Mouse (Mus musculus) heart, adult 9 months (tissue): ENCODE data around the gene Oxct1.

Experiments used
- DNase-seq, 2 experiments: peaks; one replicate each; pipeline ENCODE4 v3.0.0; 2022; ENCODE audit warnings: low spot score in 2 of 2

The Oxct1 gene

DNA sequence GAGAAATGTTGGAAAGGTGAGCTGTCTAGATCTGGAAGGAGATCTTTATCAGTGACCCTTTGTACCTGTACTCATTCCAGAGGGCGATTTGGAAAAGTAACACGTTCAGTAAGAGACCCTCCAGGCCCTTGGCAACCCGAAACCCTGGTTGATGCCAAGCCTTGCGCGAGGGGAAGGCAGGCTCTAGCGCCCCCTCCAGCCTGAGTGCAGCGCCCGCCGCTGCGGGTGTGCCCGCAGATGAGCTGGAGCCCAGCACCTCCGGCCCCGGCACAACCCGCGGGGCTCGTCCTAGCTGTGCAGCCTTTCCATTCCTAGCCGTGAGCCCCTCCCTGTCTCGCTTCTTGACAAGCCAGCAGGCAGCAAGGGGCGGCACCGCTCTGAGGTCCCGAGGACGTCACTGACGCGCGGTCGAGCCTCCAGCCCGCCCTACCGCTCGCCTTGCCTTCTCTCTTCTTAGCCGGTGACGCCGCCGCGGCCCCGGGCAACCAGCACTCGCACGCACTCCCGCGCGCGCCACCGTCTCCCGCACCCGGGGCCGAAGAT is at the start of gene Oxct1:
Oxct1 (plus strand) TSS at position 153 of the 543 bp plus-strand sequence.
- DNase-seq: peak; percentile 92

DNA sequence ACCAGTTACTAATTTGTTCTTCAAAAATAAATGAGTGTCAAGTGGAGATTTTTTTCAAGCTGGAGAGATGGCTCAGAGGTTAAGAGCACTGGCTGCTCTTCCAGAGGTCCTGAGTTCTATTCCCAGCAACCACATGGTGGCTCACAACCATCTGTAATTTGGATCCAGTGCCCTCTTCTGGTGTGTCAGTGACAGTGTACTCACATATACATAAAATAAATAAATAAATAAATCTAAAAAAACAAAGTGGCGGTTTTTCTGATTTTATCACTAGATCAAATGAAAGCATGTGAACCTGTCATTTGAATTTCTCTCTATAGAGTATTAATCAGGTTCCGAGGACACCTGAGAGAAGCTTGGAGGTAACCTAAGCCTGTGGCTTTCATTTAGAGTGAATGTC is 47.9 kb upstream of the Oxct1 start:
- DNase-seq: no peak

DNA sequence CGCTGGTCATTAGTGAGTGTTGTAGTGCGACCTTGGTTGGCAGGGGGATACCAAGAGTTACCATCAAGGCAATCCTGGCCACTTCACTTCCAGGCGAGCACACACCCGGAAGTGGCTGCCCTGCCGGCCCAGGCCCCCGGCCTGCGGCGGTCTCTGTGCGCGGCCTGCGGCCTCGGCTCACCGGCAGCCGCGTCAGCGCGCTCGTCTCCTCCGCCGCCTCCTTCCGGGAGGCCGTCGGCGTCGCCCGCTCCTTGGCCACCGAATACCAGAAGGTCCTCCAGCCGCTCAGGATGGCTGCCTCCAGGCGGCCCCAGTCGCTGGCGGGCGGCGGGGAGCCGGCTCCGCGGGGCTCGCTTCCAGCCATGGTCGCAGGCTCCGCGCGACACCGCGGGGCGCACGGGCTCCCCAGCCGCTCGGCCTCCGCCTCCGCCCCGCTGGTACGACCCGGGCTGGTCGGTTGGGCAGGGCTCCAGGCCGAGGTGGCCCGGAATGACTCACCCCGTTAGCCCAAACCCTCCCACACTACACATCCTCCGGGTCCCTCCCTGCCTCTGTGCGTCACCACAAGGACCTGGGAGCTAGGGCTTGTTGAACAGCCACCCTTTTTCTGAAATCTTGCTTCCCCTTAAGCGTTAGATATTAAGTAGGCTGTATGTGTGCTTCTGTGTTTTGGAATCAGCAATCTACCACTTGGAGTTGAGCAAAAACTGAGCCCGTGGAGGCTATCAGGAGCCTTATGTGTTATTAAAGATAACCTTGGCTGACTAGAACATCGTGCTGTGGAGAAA is 46.9 kb upstream of the Oxct1 start, which contains the start of gene Fbxo4:
Fbxo4 (minus strand) TSS at position 513 of the 788 bp plus-strand sequence.
- DNase-seq: peak; percentile 91 to 92

DNA sequence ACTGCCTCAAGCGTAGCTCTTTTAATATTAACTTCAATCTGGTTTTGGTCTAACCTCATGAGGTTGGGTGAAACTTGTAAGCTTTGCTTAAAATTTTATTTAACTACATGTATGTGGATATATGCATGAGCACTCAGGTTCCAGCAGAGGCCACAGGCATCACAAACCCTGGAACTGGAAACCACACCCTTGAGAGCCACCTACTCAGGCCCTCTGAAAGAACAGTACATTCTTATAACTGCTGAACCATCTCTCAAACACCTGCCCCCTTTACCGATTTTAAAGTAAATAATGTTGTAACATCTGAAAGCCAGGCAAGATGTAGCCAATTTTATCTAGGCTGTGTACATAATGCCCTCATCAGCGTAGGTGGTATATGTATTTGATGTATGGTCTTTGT is 46.3 kb upstream of the Oxct1 start:
- DNase-seq: no peak

DNA sequence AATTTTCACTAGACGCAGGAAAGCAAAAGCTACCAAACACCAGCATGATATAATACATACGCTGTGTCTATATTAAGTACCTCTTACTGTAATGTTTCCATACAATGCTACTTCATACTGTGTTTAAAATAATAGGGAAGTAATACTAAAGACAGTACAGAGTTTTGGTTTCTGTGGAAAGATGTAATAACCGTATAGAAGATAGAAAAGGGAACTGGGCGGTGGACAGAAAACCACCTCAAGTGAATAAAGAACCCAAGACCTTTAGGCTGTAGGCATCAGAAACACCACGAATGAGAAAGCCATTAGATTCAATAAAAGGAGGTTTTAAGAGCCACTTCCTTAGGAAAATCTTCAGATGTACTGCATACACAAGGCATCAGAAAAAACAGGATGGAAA is 43.5 kb upstream of the Oxct1 start:
- no peak for DNase-seq

DNA sequence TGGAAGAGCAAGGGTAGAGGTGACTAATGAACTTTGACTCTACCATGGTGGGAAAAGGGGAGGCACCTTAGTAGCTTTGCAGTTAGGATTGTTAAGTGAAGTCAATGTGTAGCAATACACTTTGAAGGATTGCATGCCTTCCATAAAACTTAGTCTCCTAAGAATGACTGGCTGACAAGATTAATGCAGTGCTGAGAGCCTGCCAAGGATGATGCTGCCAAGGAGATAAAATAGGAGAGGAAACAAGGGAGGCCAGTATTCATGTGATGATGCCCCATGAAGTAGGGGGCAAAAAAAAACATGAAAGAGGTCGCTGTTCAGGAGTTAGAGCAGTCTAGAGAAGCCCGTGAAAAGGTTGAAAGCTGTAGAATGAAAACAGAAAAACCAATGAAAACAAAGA is 41.3 kb upstream of the Oxct1 start:
- DNase-seq: no peak

DNA sequence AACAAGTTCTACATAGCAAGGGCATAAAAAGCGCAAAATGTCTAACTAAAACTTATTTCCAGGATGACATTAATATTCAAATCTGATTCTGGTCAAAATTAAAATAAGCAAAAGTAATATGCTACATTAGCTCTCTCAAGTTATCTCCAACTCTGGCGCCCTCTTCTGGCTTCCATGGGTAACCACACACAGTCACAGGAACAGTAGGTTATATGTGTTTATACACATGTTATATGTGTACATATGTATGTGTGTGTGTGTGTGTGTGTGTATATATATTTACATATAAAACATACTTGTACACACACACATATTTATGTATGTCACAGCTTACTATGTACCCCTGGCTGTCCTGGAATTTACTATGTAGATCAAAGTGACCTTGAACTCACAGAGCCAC is 38.2 kb upstream of the Oxct1 start:
- no peak for DNase-seq

DNA sequence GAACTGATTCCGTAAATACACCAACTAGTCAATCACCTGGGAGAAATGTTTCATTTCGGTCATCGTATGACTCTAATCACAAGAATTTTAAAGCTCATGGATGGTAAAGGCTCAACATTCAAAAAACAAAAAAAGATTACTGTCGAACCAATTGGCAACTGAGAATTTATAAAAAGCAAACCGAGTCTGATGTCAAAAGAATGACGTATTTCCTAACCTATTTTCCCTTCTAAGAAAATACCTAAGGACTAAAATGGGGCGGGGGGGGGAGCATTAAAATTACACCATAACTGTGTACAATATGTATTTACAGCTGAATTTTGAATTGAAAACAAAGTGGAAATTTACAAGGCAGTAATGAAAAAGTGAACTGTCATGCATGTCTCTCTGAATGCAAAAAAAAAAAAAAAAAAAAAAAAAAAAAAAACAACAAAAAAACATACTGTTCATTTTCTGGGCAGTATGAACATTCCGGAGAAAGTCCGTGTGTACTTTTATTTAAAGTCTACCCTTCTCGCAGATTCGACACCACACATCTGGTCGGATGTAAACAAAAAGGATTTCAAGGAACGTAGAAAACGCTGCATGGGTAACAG is 31.2 kb upstream of the Oxct1 start:
- DNase-seq: no peak

DNA sequence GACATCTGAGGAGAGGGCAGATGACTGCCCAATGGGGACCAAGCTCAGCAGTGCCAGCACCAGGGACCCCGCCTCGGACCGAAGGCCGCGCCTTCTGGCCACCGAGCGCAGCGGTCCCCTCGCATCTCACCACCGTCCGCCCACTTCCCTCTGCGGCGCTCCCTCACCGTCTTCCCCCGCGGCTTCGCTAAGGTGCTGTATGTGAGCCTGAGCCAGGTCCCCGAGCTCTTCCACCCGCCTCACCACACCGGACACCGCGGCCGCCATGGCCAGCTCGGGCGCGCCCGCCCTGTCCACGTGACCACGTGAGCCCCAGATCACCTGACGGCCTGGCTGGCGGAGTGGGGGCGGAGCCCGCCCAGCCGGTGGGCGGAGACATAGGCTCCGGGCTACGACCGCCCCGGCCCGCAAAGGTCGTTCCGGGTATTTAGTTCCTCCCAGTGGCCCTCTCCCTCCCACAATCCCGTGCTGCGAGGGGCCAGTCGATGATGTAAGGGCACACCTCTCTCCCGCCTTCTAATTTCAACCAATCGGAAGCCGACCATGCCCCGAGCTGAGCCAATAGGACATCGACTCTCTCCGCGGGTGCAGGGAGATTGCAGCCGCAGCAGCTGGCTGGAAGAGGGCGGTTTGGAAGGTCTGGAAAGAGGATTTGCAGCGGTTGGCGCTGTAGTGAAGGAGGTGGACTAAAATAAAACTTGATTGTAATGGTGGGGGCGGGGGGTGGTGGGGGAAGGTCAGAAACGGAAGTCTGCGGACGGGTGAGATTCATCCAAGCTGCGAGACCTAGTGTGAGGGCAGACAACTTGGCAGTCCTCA is 30.5 kb upstream of the Oxct1 start, which contains the start of gene AW549877:
AW549877 (minus strand) TSS at position 297 of the 819 bp plus-strand sequence.
- DNase-seq: peak; percentile 99 to 100

DNA sequence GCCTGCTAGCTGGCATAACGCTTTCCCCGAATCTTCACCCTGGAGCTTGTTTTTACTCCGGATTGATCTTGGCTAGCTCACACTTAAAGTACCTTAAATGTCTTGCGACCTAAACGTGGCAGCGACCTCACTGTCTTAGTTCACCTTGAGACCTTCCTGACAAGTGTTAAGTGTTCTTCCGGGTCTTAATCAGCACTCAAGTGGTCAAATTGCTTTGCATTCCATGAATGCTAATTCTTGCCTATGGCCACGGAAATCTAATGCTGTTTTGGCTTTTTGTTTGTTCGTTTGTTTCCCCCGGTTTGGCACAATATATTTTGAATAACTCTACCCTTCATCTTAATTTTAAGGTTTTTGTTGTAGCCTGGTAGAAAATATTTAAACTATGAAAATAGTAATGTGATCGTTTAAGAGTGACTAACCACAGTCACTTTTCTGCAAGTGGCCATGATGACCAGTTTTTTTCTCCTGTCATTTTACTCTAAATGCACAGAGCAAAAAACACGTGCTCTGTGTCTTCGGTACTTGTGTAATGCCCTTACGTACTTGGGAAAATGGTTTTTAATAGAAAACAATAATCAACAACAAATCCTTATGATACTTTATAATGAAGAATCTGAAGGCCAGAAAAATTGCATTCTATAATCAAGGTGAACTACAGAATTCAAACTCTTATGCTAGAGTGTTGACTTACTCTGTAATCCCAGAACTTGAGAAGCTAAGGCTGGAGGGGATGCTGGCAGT is 29.7 kb upstream of the Oxct1 start:
- DNase-seq: no peak

DNA sequence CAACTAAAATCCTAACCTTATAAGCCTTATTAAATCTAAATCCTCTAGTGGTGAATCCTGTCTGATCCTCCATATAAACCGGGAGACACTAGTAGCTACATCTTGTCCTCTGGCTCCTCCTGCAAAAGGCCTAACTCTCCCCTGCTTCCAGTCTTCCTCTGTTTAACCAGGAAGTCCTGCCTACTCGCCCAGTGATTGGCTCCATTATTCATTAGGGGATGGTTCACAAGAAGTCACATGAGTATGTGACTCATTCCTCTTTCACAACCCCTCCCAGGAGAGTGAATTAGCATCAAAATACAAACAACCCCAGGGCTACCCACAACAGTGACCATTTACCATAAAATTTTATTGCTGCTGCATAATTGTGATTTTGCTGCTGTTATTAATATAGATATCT is 27.0 kb upstream of the Oxct1 start:
- no peak for DNase-seq

DNA sequence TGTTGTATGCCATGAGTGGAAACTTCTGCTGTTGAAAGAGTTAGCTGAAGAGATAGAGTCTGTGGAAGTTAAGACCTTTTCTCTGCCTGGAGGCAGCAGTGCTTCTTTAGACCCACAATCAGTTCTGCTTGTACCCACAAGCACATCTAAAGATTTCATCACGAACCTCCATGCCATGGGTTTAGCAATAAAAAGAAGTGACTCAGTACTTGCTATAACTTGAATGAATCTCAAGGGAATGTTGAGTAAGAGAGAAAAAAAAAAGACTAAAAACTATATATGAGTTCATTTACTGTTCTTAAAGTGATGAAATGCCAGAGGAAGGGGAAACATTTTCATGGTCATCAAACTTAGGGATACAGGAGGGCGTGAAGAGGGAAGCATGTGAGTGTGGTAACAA is 25.6 kb upstream of the Oxct1 start:
- no peak for DNase-seq

DNA sequence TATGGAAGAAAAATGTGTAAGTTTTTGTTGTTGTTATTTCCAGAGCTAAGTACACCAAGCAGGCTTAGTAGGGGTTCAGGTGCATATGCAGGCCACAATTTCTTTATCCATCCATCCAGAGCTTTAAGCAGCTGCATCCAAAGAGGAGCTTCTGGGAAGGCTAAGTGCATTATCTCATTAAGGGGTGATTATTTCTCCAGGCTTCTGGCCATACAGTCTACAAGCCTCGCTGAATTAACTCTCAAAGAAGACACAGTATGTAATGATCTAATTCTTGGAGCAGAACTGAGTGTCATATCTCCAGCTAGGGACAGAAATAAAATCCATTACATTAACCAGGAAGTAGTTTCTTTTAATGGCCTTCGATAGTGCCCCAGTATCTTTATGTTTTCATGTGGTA is 12.3 kb upstream of the Oxct1 start:
- no peak for DNase-seq

DNA sequence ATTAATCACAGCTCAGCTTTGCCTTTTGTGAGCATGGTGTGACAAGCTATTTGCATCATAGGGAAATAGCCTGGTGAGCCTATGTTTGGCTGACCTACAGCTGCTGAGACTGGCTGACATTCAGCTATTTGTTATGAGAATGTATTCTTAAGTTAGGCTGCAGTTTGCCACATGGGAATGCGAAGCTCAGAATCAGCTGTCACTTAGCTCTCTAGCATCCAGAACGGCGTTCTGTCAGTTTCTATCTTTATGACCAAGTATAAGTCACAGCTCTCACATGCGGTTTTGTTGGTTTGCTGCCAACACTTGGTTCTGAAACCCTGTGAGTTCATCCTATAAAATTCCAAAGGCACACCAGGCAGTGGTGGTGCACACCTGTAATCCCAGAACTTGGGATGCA is 5.5 kb upstream of the Oxct1 start:
- DNase-seq: peak in 1 of 2 experiments; percentile 14

DNA sequence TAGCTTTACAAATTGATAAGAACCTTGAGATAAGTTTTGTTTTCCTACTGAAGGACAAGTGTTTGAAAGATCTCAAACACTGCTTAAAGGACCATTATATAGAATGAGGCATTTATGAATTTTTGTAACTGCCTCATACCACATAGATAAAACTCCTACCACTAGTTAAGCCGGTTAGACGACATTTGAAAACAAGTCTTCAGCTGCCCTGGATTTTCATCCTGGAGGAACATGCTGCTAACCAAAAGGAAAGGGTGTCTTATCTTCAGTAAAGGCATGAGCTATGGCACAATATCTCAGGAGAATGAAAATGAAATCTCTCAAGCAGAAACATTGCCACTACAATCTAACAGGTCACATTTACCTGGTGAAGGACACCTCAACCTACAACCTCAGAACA is 2.4 kb upstream of the Oxct1 start:
- no peak for DNase-seq

DNA sequence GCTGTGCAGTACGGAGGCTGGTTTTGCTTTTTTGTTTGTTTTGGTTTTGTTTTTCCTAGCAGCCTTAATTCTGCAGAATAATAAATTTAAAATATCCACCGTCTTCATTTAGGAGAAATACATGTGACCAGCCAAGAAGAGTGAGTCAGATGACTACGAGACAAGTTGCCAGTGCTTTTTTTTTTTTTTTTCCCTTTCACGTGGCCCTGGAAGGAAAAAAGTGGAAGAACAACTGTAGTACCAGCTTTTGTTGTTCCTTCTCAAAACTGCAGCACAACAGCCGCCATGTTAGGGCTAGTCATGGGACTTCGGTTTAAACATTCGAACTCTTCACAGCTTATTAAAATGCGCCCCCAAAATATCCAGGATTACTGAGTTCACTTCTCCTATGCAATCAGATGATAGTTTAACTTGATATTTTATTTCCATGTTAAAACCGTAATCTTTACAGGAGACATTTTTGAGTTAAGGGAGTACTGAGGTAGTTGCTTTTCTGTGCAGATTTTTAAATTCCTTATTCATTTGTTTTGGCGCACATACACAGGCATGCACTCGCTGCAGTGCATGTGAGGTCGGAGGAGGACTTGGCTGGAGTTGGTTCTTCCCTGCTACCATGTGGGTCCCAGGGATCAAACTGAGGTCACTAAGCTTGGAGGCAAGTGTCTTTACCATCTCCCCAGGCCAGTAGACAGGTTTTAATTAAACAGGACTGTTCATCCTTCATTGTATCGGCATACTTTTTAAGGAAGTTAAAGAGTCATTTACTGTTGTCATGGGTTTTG is 1.3 kb upstream of the Oxct1 start:
- peak; percentile 20 to 24 for DNase-seq

DNA sequence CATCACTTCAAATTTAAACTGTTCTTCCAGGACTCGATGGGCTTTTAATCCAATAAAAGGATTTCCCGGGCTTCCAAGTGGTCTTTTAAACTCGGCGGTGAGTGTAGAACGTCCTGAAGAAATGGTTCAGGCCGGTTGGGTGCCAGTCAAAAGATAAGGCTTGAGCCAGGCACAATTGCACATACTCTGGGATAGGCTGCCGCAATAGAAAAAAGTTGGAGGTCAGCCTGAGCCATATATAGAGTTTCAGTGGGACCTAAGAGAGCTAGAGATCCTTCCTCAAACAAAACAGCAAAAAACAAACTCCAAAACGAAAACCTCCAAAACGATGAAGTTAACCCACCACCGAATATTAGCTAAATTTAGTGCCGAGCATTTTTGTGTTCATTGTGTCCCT is 677 bp upstream of the Oxct1 start:
- peak; percentile 58 to 63 for DNase-seq

DNA sequence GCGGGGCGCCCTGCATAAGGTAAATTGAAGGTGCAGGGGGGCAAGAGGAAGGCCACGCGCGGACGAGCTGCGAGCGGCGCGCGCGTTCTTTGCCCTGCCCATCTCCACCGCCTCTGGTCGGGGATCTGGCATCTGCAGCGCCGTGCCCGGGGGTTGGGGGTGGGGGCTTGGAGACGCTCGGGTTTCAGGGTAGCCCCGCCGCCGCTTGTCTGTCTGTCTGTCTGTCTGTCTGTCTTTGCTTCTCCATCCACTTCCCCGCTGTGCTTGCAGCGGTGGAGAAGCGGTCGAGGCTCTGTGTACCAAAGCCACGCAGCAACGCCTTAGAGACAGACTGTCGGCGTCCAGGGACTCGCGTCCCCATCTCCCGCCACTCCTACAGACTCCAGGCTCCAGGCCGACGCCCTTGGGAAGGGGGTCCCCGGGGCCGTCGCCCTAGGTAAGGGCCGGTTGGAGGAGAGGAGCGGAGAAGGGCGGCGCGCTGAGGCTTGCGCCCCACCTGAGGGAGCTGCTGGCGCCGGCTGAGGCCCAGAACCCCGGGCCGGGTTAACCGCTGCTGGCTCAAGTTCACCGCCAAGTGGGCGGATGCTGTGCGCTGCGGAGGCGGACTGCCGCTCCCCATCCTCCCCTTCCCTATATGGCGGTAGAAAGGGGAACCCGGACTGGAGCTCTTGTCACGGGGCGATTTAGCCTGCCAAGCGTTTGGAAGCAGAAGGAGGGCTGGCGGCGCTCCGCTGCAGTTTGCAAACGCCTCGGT is 825 bp downstream of the Oxct1 start:
- peak; percentile 91 to 93 for DNase-seq

DNA sequence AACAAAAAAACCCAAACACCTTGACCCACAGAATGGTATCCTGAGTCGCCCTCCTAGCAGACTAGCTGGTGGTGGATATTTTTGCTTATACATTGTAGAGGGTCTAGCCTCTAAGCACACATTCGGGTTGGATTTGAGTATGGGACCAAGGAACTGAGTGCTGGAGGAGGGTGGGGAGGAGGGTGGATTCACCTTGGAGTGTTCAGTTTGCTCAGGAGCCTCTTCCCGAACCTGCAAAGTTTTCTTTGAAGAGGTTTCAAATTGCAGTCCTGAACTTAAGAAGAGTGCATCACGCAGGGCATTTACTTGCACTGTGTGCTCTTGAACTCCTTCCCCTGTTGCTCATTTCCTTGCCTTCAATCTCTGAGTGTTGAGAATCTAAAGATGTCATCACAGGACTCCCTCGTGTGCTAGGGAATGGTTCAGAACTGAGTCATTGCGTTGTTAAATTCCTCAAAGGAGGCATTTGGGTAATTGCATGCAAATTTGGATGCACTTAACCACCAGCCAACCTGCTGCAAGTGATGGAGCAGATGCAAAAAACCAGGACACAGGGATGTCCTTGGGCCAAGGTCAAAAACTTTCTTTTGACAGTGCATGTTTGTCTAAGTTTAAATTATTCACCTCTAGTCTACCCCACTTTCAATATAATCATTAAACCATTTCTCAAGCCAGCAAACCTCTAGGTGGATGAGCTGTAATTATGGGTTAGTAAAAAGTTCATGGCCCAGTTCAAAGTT is 1.7 kb downstream of the Oxct1 start:
- DNase-seq: no peak

DNA sequence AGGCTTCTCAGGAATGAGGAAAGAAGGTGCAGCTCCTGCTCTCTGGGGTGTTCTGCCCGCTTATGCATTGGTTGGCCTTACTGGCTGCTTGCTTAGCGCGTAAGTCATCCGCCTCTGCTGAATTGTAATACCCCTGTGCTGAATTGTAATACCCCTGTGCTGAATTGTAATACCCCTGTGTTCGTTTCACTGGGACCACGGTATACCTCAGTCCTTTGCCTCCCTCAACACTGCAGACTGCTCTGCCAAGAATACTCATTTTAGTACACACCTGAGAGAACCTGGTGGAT is 2.2 kb downstream of the Oxct1 start:
- no peak for DNase-seq
